Mouse (Mus musculus): ENCODE measurements around the gene Olfr486.
"Not testable (repeated sequence)": the region's sequence is repeated elsewhere in the genome, so short reads cannot be mapped to it uniquely, and the experiment has no call there.

Olfr486 gene

DNA sequence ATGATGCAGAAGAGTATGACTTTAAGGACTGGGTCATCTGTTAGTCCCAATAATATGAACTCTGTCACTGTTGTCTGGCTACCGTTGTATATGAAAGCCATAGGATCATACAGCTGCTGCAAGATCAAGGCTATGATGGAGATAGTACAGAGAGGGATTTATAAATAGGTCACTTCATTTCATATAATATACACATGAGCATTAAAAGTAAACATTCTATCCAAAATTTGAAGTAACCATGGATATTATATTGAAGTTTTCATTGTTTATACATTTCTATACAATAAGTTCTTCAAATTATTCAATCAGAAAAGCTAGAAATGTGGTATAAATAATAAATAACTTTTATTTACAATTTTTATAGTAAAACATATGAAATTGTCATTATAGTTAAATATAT is at the start of gene Olfr486:
Olfr486 (minus strand) TSS at position 101 of the 400 bp plus-strand sequence.
- in situ Hi-C loops (cut with MboI, MseI): not testable (repeated sequence)

GRCm38 (mm10) chr7:108214536-108214935 is 42.0 kb upstream of the Olfr486 start, which contains the start of gene Olfr487:
Olfr487 (minus strand) TSS chr7:108214636.
- in situ Hi-C loops (cut with MboI, MseI): not testable (repeated sequence)

DNA sequence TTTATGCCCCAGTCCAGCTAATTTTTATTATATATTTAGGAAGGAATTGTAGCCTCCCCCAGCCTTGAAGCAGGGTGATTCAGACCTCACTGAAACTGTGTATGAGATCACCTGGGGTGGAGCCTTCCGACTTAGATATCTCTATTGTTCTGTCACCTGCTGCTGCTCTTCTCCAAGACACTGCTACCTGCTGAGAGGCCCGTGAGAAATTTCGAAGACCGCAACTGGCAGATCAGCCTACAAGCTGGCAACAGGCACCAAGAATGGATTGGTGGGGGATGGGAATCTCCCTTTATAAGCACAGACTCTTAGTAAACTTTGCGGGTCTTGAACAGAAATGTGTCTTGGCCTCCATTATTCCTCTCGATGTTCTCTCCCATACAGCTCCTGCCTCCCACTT is 24.4 kb upstream of the Olfr486 start:
- in situ Hi-C loops (cut with MboI, MseI): no loop called here

- in situ Hi-C loops (cut with MboI, MseI): not testable (repeated sequence)
These were observed 23.8 kb upstream of the Olfr486 start for GRCm38 (mm10) chr7:108196337-108196736.

DNA sequence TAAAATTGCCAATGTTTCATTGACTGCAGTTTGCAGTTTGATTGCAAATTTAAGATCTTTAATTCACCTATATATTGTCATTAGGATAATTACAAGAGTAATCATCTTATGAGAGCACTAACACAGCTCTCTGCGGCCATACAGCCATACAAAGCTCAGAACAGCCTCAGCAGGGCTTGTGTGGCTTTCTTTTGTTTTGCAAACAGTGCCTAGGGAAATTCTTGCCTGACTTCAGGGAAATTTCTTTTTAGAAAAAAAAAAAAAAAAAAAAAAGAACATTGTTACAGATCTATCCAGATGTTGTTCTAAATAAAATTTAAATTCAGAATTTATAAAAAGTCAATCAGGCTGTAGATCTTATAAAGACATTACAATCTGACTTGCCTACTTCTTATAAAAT is 20.2 kb upstream of the Olfr486 start:
- in situ Hi-C loops (cut with MboI, MseI): not testable (repeated sequence)

DNA sequence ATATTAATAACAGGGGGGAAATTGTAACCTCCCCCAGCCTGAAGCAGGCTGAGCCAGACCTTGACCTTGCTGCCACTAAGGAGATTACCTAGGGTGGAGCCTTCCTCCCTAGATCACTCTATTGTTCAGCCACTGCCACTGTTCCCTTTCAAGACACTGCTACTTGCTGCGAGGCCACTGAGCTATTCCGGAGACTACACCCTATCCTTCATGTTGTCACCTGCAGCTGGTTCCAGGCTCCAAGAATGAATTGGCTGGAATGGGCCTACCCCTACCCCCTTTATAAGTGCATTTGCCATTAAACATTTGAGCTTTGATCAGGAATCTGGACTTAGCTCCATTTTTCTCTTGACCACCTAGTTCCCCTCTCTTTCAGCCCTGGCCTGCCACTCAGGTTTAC is 18.7 kb upstream of the Olfr486 start:
- in situ Hi-C loops (cut with MboI, MseI): not testable (repeated sequence)

- in situ Hi-C loops (cut with MboI, MseI): not testable (repeated sequence)
These were observed 12.7 kb upstream of the Olfr486 start for GRCm38 (mm10) chr7:108185237-108185636.

DNA sequence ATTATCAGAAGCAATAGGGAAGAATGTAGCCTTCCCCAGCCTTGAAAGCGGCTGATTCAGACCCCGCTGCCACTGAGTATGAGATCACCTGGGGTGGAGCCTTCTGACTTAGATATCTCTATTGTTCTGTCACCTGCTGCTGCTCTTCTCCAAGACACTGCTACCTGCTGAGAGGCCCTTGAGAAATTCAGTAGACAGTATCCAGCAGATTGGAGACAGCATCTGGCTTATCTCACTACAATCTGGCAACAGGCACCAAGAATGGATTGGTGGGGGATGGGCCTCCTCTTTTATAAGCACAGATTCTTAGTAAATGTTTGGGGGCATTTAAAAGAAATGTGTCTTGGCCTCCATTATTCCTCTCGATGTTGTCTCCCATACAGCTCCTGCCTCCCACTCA is 11.9 kb upstream of the Olfr486 start:
- in situ Hi-C loops (cut with MboI, MseI): not testable (repeated sequence)

GRCm38 (mm10) chr7:108159771-108160170 is 12.8 kb downstream of the Olfr486 start, which contains the start of gene Olfr485:
Olfr485 (minus strand) TSS chr7:108159871.
- in situ Hi-C loops (cut with MboI, MseI): no loop called here

DNA sequence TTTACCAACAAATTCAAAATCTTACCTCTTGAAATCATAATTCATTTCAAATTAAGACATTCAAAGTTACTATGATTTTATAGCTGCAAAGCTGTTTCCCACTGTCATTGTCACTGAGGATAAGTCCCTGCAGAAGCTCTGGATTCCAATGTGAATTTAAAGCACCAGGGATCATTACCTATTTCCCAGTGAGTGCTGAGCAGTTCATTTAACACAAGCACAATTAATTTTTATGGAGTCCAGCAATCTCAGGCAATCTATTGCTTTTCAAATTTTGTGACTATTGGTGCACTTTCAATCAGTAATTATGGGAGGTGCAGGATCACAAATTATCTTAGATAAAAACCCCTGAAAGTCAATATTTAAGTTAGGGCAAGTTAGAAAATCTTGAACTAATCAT is 45.2 kb downstream of the Olfr486 start, which contains the start of gene Olfr484:
Olfr484 (minus strand) TSS at position 101 of the 400 bp plus-strand sequence.
- in situ Hi-C loops (cut with MboI, MseI): no loop called here

Measured in regulatory T cell (primary cell).